Mouse (Mus musculus): ENCODE measurements around the gene Cysltr2. TPM values are rescaled to one million over a fixed set of nuclear protein-coding genes. Genes with fewer than 3 reads are reported as not detected.

The Cysltr2 gene
- polyA plus RNA-seq, 1 experiment from 2014 or later: 0.25 TPM

DNA sequence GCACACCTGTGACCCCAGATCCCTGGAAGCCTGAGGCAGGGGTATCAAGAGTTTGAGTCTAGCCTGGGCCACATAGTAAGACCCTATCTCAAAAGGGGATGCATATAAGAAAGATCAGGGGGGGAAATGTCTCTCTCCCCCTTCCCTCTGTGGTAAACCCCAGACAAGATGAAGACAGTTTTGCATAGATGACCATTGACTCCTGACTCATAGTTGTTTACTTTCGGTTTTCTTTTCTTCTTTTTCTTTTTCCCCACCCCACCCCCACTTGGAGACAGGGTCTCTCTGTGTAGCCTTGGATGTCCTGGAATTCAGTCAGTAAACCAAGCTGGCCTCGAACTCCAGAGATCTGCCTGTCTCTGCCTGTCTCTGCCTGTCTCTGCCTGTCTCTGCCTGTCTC, 9.8 kb upstream of the Cysltr2 start:
- Histone ChIP-seq H3K9me3 (ENCODE audit: control insufficient read depth, low read length) (no peaks in the 10 kb centered on the region), H3K4me3 (ENCODE audit: low read depth, low read length) (no peak overlapping the region), H3K4me2 (ENCODE audit: low read depth, low read length) (no peak overlapping the region), H3K4me1 (ENCODE audit: control insufficient read depth, insufficient read depth, low read length) (no peaks in the 10 kb centered on the region), H3K36me3 (ENCODE audit: control insufficient read depth, insufficient read depth, low read length) (no peaks in the 10 kb centered on the region), H3K27ac (ENCODE audit: low read depth, low read length) (no peak overlapping the region), H3K27me3 (ENCODE audit: control insufficient read depth, insufficient read depth, low read length) (no peaks in the 10 kb centered on the region), H3K9ac (replicated peaks; ENCODE audit: low read depth, low read length) (no peak overlapping the region)
- 93% methylated on average over 2 of the region's 2 CpGs for WGBS
- no peak for ATAC-seq (ENCODE audit: low read depth)

DNA sequence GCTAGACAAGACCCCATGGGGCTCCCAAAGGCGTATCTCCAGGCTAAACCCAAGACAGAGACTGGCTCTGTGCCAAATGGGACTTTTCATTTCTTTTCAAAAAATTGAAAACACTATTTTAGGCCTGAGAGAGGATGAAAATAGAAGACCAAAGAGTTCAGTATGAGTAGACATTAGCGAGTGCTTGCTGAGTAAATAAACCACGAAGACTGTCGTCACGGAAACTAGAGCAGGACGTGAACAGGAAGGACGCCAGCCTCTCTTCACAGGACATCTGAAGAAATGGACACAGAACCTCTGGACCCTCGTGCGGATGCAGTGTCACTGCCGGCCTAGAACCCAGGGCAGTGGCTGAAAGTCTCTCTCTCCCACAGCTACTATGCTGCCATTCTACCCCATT, 8.8 kb upstream of the Cysltr2 start:
- H3K27ac ChIP-seq (ENCODE audit: low read depth, low read length): no peak overlapping the region
- H3K9ac ChIP-seq (replicated peaks; ENCODE audit: low read depth, low read length): no peak overlapping the region
- no peak overlapping the region for H3K4me3 ChIP-seq (ENCODE audit: low read depth, low read length)
- no peaks in the 10 kb centered on the region for H3K27me3 ChIP-seq (ENCODE audit: control insufficient read depth, insufficient read depth, low read length)
- H3K4me2 ChIP-seq (ENCODE audit: low read depth, low read length): no peak overlapping the region
- WGBS: 71% methylated on average over 10 of the region's 10 CpGs
- H3K4me1 ChIP-seq (ENCODE audit: control insufficient read depth, insufficient read depth, low read length): no peaks in the 10 kb centered on the region
- no peak for ATAC-seq (ENCODE audit: low read depth)
- H3K36me3 ChIP-seq (ENCODE audit: control insufficient read depth, insufficient read depth, low read length): no peaks in the 10 kb centered on the region
- no peaks in the 10 kb centered on the region for H3K9me3 ChIP-seq (ENCODE audit: control insufficient read depth, low read length)

DNA sequence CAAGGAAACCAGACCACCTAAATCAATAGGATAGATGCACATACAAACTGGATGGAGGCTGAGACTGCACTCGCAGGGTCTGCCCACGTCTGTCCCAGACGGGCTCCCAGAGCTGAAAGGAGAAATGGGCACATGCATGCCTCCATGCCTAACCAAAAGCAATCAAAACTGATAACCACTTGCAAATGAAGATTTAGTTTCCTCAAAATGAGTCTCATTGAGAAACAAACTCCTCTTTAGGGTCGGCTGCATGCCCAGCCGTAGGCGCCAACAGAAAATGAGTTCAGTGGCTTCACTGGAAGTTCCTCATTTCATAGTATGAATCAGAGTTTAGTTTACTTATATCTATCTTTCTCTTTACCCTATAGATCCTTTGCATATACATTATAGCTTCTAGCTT, 7.9 kb upstream of the Cysltr2 start:
- Histone ChIP-seq H3K9ac (replicated peaks; ENCODE audit: low read depth, low read length) (no peak overlapping the region), H3K27me3 (ENCODE audit: control insufficient read depth, insufficient read depth, low read length) (no peaks in the 10 kb centered on the region), H3K4me1 (ENCODE audit: control insufficient read depth, insufficient read depth, low read length) (no peaks in the 10 kb centered on the region), H3K4me3 (ENCODE audit: low read depth, low read length) (no peak overlapping the region), H3K36me3 (ENCODE audit: control insufficient read depth, insufficient read depth, low read length) (no peaks in the 10 kb centered on the region), H3K9me3 (ENCODE audit: control insufficient read depth, low read length) (no peaks in the 10 kb centered on the region), H3K4me2 (ENCODE audit: low read depth, low read length) (no peak overlapping the region), H3K27ac (ENCODE audit: low read depth, low read length) (no peak overlapping the region)
- no peak for ATAC-seq (ENCODE audit: low read depth)
- 92% methylated on average over 6 of the region's 6 CpGs for WGBS

- Histone ChIP-seq H3K27ac (ENCODE audit: low read depth, low read length) (no peak overlapping the region), H3K4me2 (ENCODE audit: low read depth, low read length) (no peak overlapping the region), H3K36me3 (ENCODE audit: control insufficient read depth, insufficient read depth, low read length) (no peaks in the 10 kb centered on the region), H3K27me3 (ENCODE audit: control insufficient read depth, insufficient read depth, low read length) (no peaks in the 10 kb centered on the region), H3K9ac (replicated peaks; ENCODE audit: low read depth, low read length) (no peak overlapping the region), H3K4me1 (ENCODE audit: control insufficient read depth, insufficient read depth, low read length) (no peaks in the 10 kb centered on the region), H3K4me3 (ENCODE audit: low read depth, low read length) (no peak overlapping the region), H3K9me3 (ENCODE audit: control insufficient read depth, low read length) (no peaks in the 10 kb centered on the region)
- WGBS: 86% methylated on average over 9 of the region's 9 CpGs
- ATAC-seq (ENCODE audit: low read depth): no peak
Observed at GRCm38 (mm10) chr14:73045199-73045928, 3.5 kb downstream of the Cysltr2 start.

DNA sequence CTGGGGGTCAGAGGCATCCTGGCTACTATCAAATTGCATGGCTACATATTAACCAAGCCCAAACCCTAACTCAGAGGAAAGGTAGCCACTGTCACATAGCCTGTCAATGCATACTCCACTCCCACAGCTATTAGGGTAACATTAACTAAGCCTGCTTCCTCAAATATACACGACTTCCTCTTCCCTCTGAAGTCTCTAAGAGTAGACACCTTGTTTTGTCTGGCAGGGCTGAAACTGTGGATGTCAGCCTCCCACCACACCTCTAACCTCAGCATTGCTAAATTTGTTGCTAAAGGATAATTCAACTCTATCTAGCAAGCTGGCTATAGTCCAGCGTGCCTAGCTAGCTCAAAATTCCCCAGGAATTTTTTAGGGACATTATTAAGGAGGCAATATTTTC, 7.2 kb downstream of the Cysltr2 start:
- H3K9ac ChIP-seq (replicated peaks; ENCODE audit: low read depth, low read length): no peak overlapping the region
- 76% methylated on average over 2 of the region's 2 CpGs for WGBS
- H3K27ac ChIP-seq (ENCODE audit: low read depth, low read length): no peak overlapping the region
- no peak overlapping the region for H3K4me3 ChIP-seq (ENCODE audit: low read depth, low read length)
- no peaks in the 10 kb centered on the region for H3K9me3 ChIP-seq (ENCODE audit: control insufficient read depth, low read length)
- no peaks in the 10 kb centered on the region for H3K36me3 ChIP-seq (ENCODE audit: control insufficient read depth, insufficient read depth, low read length)
- no peaks in the 10 kb centered on the region for H3K4me1 ChIP-seq (ENCODE audit: control insufficient read depth, insufficient read depth, low read length)
- ATAC-seq (ENCODE audit: low read depth): no peak
- no peaks in the 10 kb centered on the region for H3K27me3 ChIP-seq (ENCODE audit: control insufficient read depth, insufficient read depth, low read length)
- H3K4me2 ChIP-seq (ENCODE audit: low read depth, low read length): no peak overlapping the region

GRCm38 (mm10) chr14:73033290-73033689, 15.6 kb downstream of the Cysltr2 start:
- H3K27ac ChIP-seq (ENCODE audit: low read depth, low read length): no peak overlapping the region
- no peaks in the 10 kb centered on the region for H3K27me3 ChIP-seq (ENCODE audit: control insufficient read depth, insufficient read depth, low read length)
- H3K9ac ChIP-seq (replicated peaks; ENCODE audit: low read depth, low read length): no peak overlapping the region
- H3K4me3 ChIP-seq (ENCODE audit: low read depth, low read length): no peak overlapping the region
- H3K9me3 ChIP-seq (ENCODE audit: control insufficient read depth, low read length): no peaks in the 10 kb centered on the region
- WGBS: 50% methylated on average over 3 of the region's 3 CpGs
- no peaks in the 10 kb centered on the region for H3K4me1 ChIP-seq (ENCODE audit: control insufficient read depth, insufficient read depth, low read length)
- ATAC-seq (ENCODE audit: low read depth): no peak
- H3K36me3 ChIP-seq (ENCODE audit: control insufficient read depth, insufficient read depth, low read length): no peaks in the 10 kb centered on the region
- H3K4me2 ChIP-seq (ENCODE audit: low read depth, low read length): no peak overlapping the region

DNA sequence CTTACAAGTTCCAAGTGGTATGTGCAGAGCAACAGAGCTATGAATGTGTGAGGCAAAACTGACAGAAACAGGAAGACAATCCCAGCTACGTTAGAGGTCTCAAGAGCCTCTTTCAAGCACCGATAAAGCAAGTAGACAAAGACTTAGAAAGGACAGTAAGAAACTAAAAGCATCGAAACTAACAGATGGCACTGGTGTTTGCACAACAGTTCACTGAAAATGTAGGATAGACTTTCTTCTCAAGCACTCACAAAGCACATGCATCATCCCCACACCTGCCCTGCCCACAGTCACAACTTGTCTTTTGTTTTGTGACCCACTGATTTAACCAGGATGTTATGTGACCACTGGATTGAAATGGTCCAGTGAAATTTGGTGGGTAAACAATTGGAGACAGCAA, 17.7 kb downstream of the Cysltr2 start:
- Histone ChIP-seq H3K27ac (ENCODE audit: low read depth, low read length) (no peak overlapping the region), H3K9me3 (ENCODE audit: control insufficient read depth, low read length) (no peaks in the 10 kb centered on the region), H3K9ac (replicated peaks; ENCODE audit: low read depth, low read length) (no peak overlapping the region), H3K4me3 (ENCODE audit: low read depth, low read length) (no peak overlapping the region), H3K36me3 (ENCODE audit: control insufficient read depth, insufficient read depth, low read length) (no peaks in the 10 kb centered on the region), H3K4me1 (ENCODE audit: control insufficient read depth, insufficient read depth, low read length) (no peaks in the 10 kb centered on the region), H3K27me3 (ENCODE audit: control insufficient read depth, insufficient read depth, low read length) (no peaks in the 10 kb centered on the region), H3K4me2 (ENCODE audit: low read depth, low read length) (no peak overlapping the region)
- WGBS: 87% methylated on average over 3 of the region's 3 CpGs
- no peak for ATAC-seq (ENCODE audit: low read depth)

DNA sequence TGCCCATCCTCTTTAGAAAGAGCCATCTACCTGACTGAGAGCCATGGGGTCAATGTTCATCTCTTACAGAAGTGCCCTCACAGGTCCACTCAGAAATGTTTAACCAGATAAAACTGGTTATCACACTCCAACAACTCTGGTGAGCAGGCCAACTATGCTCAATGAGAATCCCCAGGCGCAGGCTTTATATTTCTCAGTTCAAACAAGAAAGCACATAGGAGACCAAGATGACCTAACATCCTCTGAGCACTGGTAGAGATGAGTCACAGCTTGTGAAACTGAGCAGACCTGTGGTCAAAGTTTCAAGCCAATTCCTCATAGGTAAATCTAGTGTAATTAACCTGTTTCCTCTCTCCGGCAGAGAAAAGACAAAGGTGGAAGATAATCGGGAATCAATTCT, 31.6 kb downstream of the Cysltr2 start:
- no peaks in the 10 kb centered on the region for H3K9me3 ChIP-seq (ENCODE audit: control insufficient read depth, low read length)
- WGBS: 99% methylated on average over 3 of the region's 3 CpGs
- H3K27me3 ChIP-seq (ENCODE audit: control insufficient read depth, insufficient read depth, low read length): no peaks in the 10 kb centered on the region
- no peak for ATAC-seq (ENCODE audit: low read depth)
- no peak overlapping the region for H3K9ac ChIP-seq (replicated peaks; ENCODE audit: low read depth, low read length)
- no peaks in the 10 kb centered on the region for H3K4me1 ChIP-seq (ENCODE audit: control insufficient read depth, insufficient read depth, low read length)
- H3K4me2 ChIP-seq (ENCODE audit: low read depth, low read length): no peak overlapping the region
- H3K27ac ChIP-seq (ENCODE audit: low read depth, low read length): no peak overlapping the region
- H3K36me3 ChIP-seq (ENCODE audit: control insufficient read depth, insufficient read depth, low read length): no peaks in the 10 kb centered on the region
- H3K4me3 ChIP-seq (ENCODE audit: low read depth, low read length): no peak overlapping the region

DNA sequence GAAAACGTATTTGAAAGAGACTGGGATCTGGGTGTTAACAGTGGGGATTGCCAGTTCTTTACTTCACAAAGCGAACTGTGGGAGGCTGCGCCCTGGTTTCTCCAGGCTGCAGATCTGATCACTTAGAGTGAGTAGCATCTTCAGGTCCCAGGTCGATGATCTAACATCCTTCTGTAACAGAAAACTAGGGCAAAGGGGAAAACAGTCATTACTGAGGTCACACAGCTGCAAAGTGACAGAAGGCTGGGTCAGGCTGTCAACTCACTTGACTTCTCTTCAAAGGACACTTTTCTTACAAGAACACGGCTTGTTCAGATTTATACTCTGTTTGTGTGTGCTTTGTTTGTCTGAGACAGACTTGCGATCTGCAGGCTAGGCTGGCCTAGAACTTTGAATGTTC, 33.5 kb downstream of the Cysltr2 start:
- no peaks in the 10 kb centered on the region for H3K36me3 ChIP-seq (ENCODE audit: control insufficient read depth, insufficient read depth, low read length)
- no peak overlapping the region for H3K27ac ChIP-seq (ENCODE audit: low read depth, low read length)
- no peak overlapping the region for H3K4me2 ChIP-seq (ENCODE audit: low read depth, low read length)
- no peaks in the 10 kb centered on the region for H3K27me3 ChIP-seq (ENCODE audit: control insufficient read depth, insufficient read depth, low read length)
- ATAC-seq (ENCODE audit: low read depth): no peak
- no peak overlapping the region for H3K9ac ChIP-seq (replicated peaks; ENCODE audit: low read depth, low read length)
- no peak overlapping the region for H3K4me3 ChIP-seq (ENCODE audit: low read depth, low read length)
- H3K4me1 ChIP-seq (ENCODE audit: control insufficient read depth, insufficient read depth, low read length): no peaks in the 10 kb centered on the region
- H3K9me3 ChIP-seq (ENCODE audit: control insufficient read depth, low read length): no peaks in the 10 kb centered on the region
- WGBS: 61% methylated on average over 6 of the region's 6 CpGs

Data from neural tube, embryonic 14.5 days (tissue).